Mouse (Mus musculus): ENCODE measurements around the gene Fam102b. TPM values are rescaled to one million over a fixed set of nuclear protein-coding genes. Genes with fewer than 3 reads are reported as not detected.

Fam102b gene
- total and polyA plus RNA-seq, 2 experiments from 2014 or later, result 29.8 to 84.1 TPM

- Histone ChIP-seq H3K36me3 (ENCODE audit: insufficient read depth, low read length) (peaks cover 36% of the 10 kb centered on the region), H3K4me2 (ENCODE audit: low read depth, low read length, poor library complexity, severe bottlenecking) (no peak overlapping the region), H3K27me3 (ENCODE audit: insufficient read depth, low read length) (no peaks in the 10 kb centered on the region), H3K9me3 (ENCODE audit: low read length) (no peaks in the 10 kb centered on the region), H3K27ac (ENCODE audit: low read depth, low read length) (no peak overlapping the region), H3K4me1 (ENCODE audit: insufficient read depth, low read length) (no peaks in the 10 kb centered on the region), H3K4me3 (ENCODE audit: low read depth, low read length) (no peak overlapping the region), H3K9ac (replicated peaks; ENCODE audit: low read length, poor library complexity, severe bottlenecking) (no peak overlapping the region)
- ATAC-seq (ENCODE audit: low FRiP score) (no peak), DNase-seq (ENCODE audit: low spot score) (no peak)
- 87% methylated on average over 15 of the region's 15 CpGs for WGBS
- TF ChIP-seq CTCF (IDR thresholded peaks at IDR 0.05), result no peak
Measured at GRCm38 (mm10) chr3:108974920-108975485, 52.4 kb downstream of the Fam102b start.

- TF ChIP-seq CTCF (IDR thresholded peaks at IDR 0.05), result no peak
- no peak overlapping the region for H3K4me3 ChIP-seq (ENCODE audit: low read depth, low read length)
- H3K36me3 ChIP-seq (ENCODE audit: insufficient read depth, low read length), result peaks cover 28% of the 10 kb centered on the region
- no peak overlapping the region for H3K27ac ChIP-seq (ENCODE audit: low read depth, low read length)
- no peaks in the 10 kb centered on the region for H3K27me3 ChIP-seq (ENCODE audit: insufficient read depth, low read length)
- ATAC-seq (ENCODE audit: low FRiP score) (no peak), DNase-seq (ENCODE audit: low spot score) (no peak)
- H3K9me3 ChIP-seq (ENCODE audit: low read length), result no peaks in the 10 kb centered on the region
- no peaks in the 10 kb centered on the region for H3K4me1 ChIP-seq (ENCODE audit: insufficient read depth, low read length)
- 74% methylated on average over 13 of the region's 13 CpGs for WGBS
- H3K9ac ChIP-seq (replicated peaks; ENCODE audit: low read length, poor library complexity, severe bottlenecking), result no peak overlapping the region
- no peak overlapping the region for H3K4me2 ChIP-seq (ENCODE audit: low read depth, low read length, poor library complexity, severe bottlenecking)
Measured at GRCm38 (mm10) chr3:108973980-108974660, 53.3 kb downstream of the Fam102b start.

GRCm38 (mm10) chr3:108966051-108966450 is 61.4 kb downstream of the Fam102b start:
- 96% methylated on average over 3 of the region's 3 CpGs for WGBS
- Histone ChIP-seq H3K27ac (ENCODE audit: low read depth, low read length) (no peak overlapping the region), H3K4me1 (ENCODE audit: insufficient read depth, low read length) (peaks cover 13% of the 10 kb centered on the region; the same call in 1 of the 2 replicates), H3K27me3 (ENCODE audit: insufficient read depth, low read length) (no peaks in the 10 kb centered on the region), H3K36me3 (ENCODE audit: insufficient read depth, low read length) (peaks cover 4% of the 10 kb centered on the region; the same call in 1 of the 2 replicates), H3K4me2 (ENCODE audit: low read depth, low read length, poor library complexity, severe bottlenecking) (no peak overlapping the region), H3K9ac (replicated peaks; ENCODE audit: low read length, poor library complexity, severe bottlenecking) (no peak overlapping the region), H3K9me3 (ENCODE audit: low read length) (no peaks in the 10 kb centered on the region), H3K4me3 (ENCODE audit: low read depth, low read length) (no peak overlapping the region)
- TF ChIP-seq CTCF (IDR thresholded peaks at IDR 0.05), result no peak
- no peak for ATAC-seq (ENCODE audit: low FRiP score)
- DNase-seq (ENCODE audit: low spot score), result no peak

GRCm38 (mm10) chr3:108964361-108965044 is 62.9 kb downstream of the Fam102b start:
- H3K4me2 ChIP-seq (ENCODE audit: low read depth, low read length, poor library complexity, severe bottlenecking), result no peak overlapping the region
- DNase-seq (ENCODE audit: low spot score), result no peak
- no peaks in the 10 kb centered on the region for H3K36me3 ChIP-seq (ENCODE audit: insufficient read depth, low read length)
- no peak overlapping the region for H3K4me3 ChIP-seq (ENCODE audit: low read depth, low read length)
- 79% methylated on average over 7 of the region's 7 CpGs for WGBS
- H3K4me1 ChIP-seq (ENCODE audit: insufficient read depth, low read length), result peaks cover 14% of the 10 kb centered on the region; the same call in 1 of the 2 replicates
- TF ChIP-seq CTCF (IDR thresholded peaks at IDR 0.05), result peak; percentile 51
- no peak overlapping the region for H3K9ac ChIP-seq (replicated peaks; ENCODE audit: low read length, poor library complexity, severe bottlenecking)
- no peak for ATAC-seq (ENCODE audit: low FRiP score)
- no peak overlapping the region for H3K27ac ChIP-seq (ENCODE audit: low read depth, low read length)
- no peaks in the 10 kb centered on the region for H3K27me3 ChIP-seq (ENCODE audit: insufficient read depth, low read length)
- no peaks in the 10 kb centered on the region for H3K9me3 ChIP-seq (ENCODE audit: low read length)

- H3K27ac ChIP-seq (ENCODE audit: low read depth, low read length), result no peak overlapping the region
- H3K9me3 ChIP-seq (ENCODE audit: low read length), result no peaks in the 10 kb centered on the region
- WGBS, result 79% methylated on average over 3 of the region's 3 CpGs
- no peak overlapping the region for H3K9ac ChIP-seq (replicated peaks; ENCODE audit: low read length, poor library complexity, severe bottlenecking)
- no peak overlapping the region for H3K4me3 ChIP-seq (ENCODE audit: low read depth, low read length)
- DNase-seq (ENCODE audit: low spot score), result no peak
- peaks cover 14% of the 10 kb centered on the region; the same call in 1 of the 2 replicates for H3K4me1 ChIP-seq (ENCODE audit: insufficient read depth, low read length)
- no peak overlapping the region for H3K4me2 ChIP-seq (ENCODE audit: low read depth, low read length, poor library complexity, severe bottlenecking)
- TF ChIP-seq CTCF (IDR thresholded peaks at IDR 0.05), result no peak
- H3K27me3 ChIP-seq (ENCODE audit: insufficient read depth, low read length), result no peaks in the 10 kb centered on the region
- no peak for ATAC-seq (ENCODE audit: low FRiP score)
- no peaks in the 10 kb centered on the region for H3K36me3 ChIP-seq (ENCODE audit: insufficient read depth, low read length)
Measured at GRCm38 (mm10) chr3:108963776-108964175, 63.6 kb downstream of the Fam102b start.

- no peak overlapping the region for H3K27ac ChIP-seq (ENCODE audit: low read depth, low read length)
- DNase-seq (ENCODE audit: low spot score) (no peak), ATAC-seq (ENCODE audit: low FRiP score) (no peak)
- 57% methylated on average over 3 of the region's 3 CpGs for WGBS
- no peak overlapping the region for H3K9ac ChIP-seq (replicated peaks; ENCODE audit: low read length, poor library complexity, severe bottlenecking)
- H3K4me1 ChIP-seq (ENCODE audit: insufficient read depth, low read length), result peaks cover 14% of the 10 kb centered on the region; the same call in 1 of the 2 replicates
- no peaks in the 10 kb centered on the region for H3K9me3 ChIP-seq (ENCODE audit: low read length)
- H3K4me2 ChIP-seq (ENCODE audit: low read depth, low read length, poor library complexity, severe bottlenecking), result no peak overlapping the region
- no peak for TF ChIP-seq CTCF (IDR thresholded peaks at IDR 0.05)
- no peak overlapping the region for H3K4me3 ChIP-seq (ENCODE audit: low read depth, low read length)
- no peaks in the 10 kb centered on the region for H3K36me3 ChIP-seq (ENCODE audit: insufficient read depth, low read length)
- H3K27me3 ChIP-seq (ENCODE audit: insufficient read depth, low read length), result no peaks in the 10 kb centered on the region
Measured at GRCm38 (mm10) chr3:108963278-108963677, 64.1 kb downstream of the Fam102b start.

Measured in midbrain, postnatal 0 days (tissue).